Mouse (Mus musculus) MEL (cell line): ENCODE results near the gene Jmjd1c. TPM values are rescaled to one million over a fixed set of nuclear protein-coding genes. Genes with fewer than 3 reads are reported as not detected.

Experiments
- DNase-seq: peaks from one replicate; pipeline ENCODE4 v3.0.0; 2011; ENCODE audit warnings: low read depth, low spot score
- H3K27ac ChIP-seq: 2 replicates; pipeline ENCODE4 v1.5.1; 2012; ENCODE audit warnings: low read depth, mild to moderate bottlenecking, control low read depth, low read length, moderate library complexity; ENCODE audit not compliant: control insufficient read depth
- H3K27me3 ChIP-seq, 2 experiments: fragments of 150-350 bp in 1 of 2; sonication (generic) in 1 of 2; 2 replicates each; pipeline ENCODE4 v1.6.1; 2012; ENCODE audit warnings: low read length in 2 of 2, mild to moderate bottlenecking in 2 of 2, improper control_type of control experiment in 1 of 2, moderate library complexity in 1 of 2; ENCODE audit not compliant: insufficient read depth in 2 of 2, control insufficient read depth in 1 of 2
- H3K36me3 ChIP-seq, 2 experiments: 2 replicates each; pipeline ENCODE4 v1.6.1; 2012 to 2014; ENCODE audit warnings: low read length in 2 of 2, improper control_type of control experiment in 1 of 2, inconsistent platforms in 1 of 2, mild to moderate bottlenecking in 1 of 2; ENCODE audit not compliant: insufficient read depth in 2 of 2, control insufficient read depth in 1 of 2
- H3K4me1 ChIP-seq, 2 experiments: fragments of 150-350 bp in 1 of 2; sonication (generic) in 1 of 2; 2 replicates each; pipeline ENCODE4 v1.6.1; 2012; ENCODE audit warnings: low read length in 2 of 2, improper control_type of control experiment in 1 of 2, mild to moderate bottlenecking in 1 of 2; ENCODE audit not compliant: insufficient read depth in 2 of 2, control insufficient read depth in 1 of 2
- H3K4me3 ChIP-seq, 2 experiments: fragments of 150-350 bp in 1 of 2; sonication (generic) in 1 of 2; 2 replicates each; pipeline ENCODE4 v1.5.1; 2012; ENCODE audit warnings: low read depth in 2 of 2, low read length in 2 of 2, mild to moderate bottlenecking in 2 of 2, moderate library complexity in 2 of 2, control low read depth in 1 of 2, improper control_type of control experiment in 1 of 2; ENCODE audit not compliant: control insufficient read depth in 1 of 2, insufficient read depth in 1 of 2
- H3K79me2 ChIP-seq: 2 replicates; pipeline ENCODE4 v1.6.1; 2012; ENCODE audit warnings: mild to moderate bottlenecking, low read length, moderate library complexity; ENCODE audit not compliant: control insufficient read depth, poor library complexity, insufficient read depth
- H3K9ac ChIP-seq: 2 replicates; pipeline ENCODE4 v1.6.1; 2012; ENCODE audit warnings: low read depth, mild to moderate bottlenecking, control low read depth, low read length, moderate library complexity; ENCODE audit not compliant: control insufficient read depth, poor library complexity, severe bottlenecking
- H3K9me3 ChIP-seq: fragments of 150-350 bp; sonication (generic); replicated peaks from 2 replicates; pipeline ENCODE4 v1.6.1; 2012; ENCODE audit warnings: mild to moderate bottlenecking, low read length, improper control_type of control experiment, moderate library complexity; ENCODE audit not compliant: insufficient read depth
- BHLHE40 ChIP-seq: IDR thresholded peaks from 2 replicates; pipeline ENCODE4 v1.6.1; 2012; ENCODE audit warnings: low read depth, mild to moderate bottlenecking, inconsistent platforms, low read length, improper control_type of control experiment, borderline replicate concordance
- CHD1 ChIP-seq: IDR thresholded peaks from 2 replicates; pipeline ENCODE4 v1.6.1; 2012; ENCODE audit warnings: low read depth, mild to moderate bottlenecking, inconsistent platforms, low read length, improper control_type of control experiment
- CTCF ChIP-seq, 3 experiments: IDR thresholded peaks in 2 of 3; conservative IDR thresholded peaks in 1 of 3; 2 replicates each; pipeline ENCODE4 v1.5.1; 2011 to 2012; ENCODE audit warnings: low read length in 3 of 3, low read depth in 2 of 3, mild to moderate bottlenecking in 2 of 3, improper control_type of control experiment in 1 of 3, inconsistent platforms in 1 of 3, mixed read lengths in 1 of 3, moderate library complexity in 1 of 3; ENCODE audit not compliant: control insufficient read depth in 1 of 3, insufficient read depth in 1 of 3, poor library complexity in 1 of 3, severe bottlenecking in 1 of 3
- E2F4 ChIP-seq: IDR thresholded peaks from 2 replicates; pipeline ENCODE4 v1.6.1; 2011; ENCODE audit warnings: low read depth, low read length, improper control_type of control experiment, borderline replicate concordance
- EP300 ChIP-seq, 2 experiments: IDR thresholded peaks; 2 replicates each; pipeline ENCODE4 v1.6.1; 2011; ENCODE audit warnings: improper control_type of control experiment in 2 of 2, low read length in 2 of 2, low read depth in 1 of 2, mild to moderate bottlenecking in 1 of 2
- GABPA ChIP-seq: IDR thresholded peaks from 2 replicates; pipeline ENCODE4 v1.6.1; 2012; ENCODE audit warnings: low read depth, mild to moderate bottlenecking, inconsistent platforms, low read length, improper control_type of control experiment, moderate library complexity
- GATA1 ChIP-seq: IDR thresholded peaks from 2 replicates; pipeline ENCODE4 v1.6.1; 2011; ENCODE audit warnings: low read depth, low read length, improper control_type of control experiment
- HCFC1 ChIP-seq: IDR thresholded peaks from 2 replicates; pipeline ENCODE4 v1.6.1; 2012; ENCODE audit warnings: low read depth, mild to moderate bottlenecking, inconsistent platforms, low read length, improper control_type of control experiment, moderate library complexity
- KAT2A ChIP-seq: conservative IDR thresholded peaks from 2 replicates; pipeline ENCODE4 v1.6.1; 2012; ENCODE audit warnings: low read depth, low read length, improper control_type of control experiment, inconsistent platforms
- MEF2A ChIP-seq: IDR thresholded peaks from 2 replicates; pipeline ENCODE4 v1.6.1; 2014; ENCODE audit warnings: low read depth, mild to moderate bottlenecking, inconsistent platforms, low read length, improper control_type of control experiment; ENCODE audit not compliant: poor library complexity, insufficient replicate concordance, severe bottlenecking; ENCODE audit errors: extremely low read depth
- MYC ChIP-seq: IDR thresholded peaks from 2 replicates; pipeline ENCODE4 v1.6.1; 2011; ENCODE audit warnings: low read depth, mild to moderate bottlenecking, low read length, improper control_type of control experiment, moderate library complexity
- NELFE ChIP-seq: IDR thresholded peaks from 2 replicates; pipeline ENCODE4 v1.6.1; 2011; ENCODE audit warnings: low read depth, low read length, improper control_type of control experiment
- POLR2A ChIP-seq, 2 experiments: IDR thresholded peaks; 2 replicates each; pipeline ENCODE4 v1.6.1; 2011 to 2012; ENCODE audit warnings: low read length in 2 of 2, mild to moderate bottlenecking in 2 of 2, control low read depth in 1 of 2, improper control_type of control experiment in 1 of 2, low read depth in 1 of 2, moderate library complexity in 1 of 2; ENCODE audit not compliant: control insufficient read depth in 1 of 2, insufficient read depth in 1 of 2, poor library complexity in 1 of 2
- POLR2AphosphoS2 ChIP-seq: IDR thresholded peaks from 2 replicates; pipeline ENCODE4 v1.6.1; 2011; ENCODE audit warnings: low read length, improper control_type of control experiment
- RAD21 ChIP-seq: IDR thresholded peaks from 2 replicates; pipeline ENCODE4 v1.6.1; 2011; ENCODE audit warnings: mild to moderate bottlenecking, low read depth, low read length, improper control_type of control experiment
- SMC3 ChIP-seq: IDR thresholded peaks from 2 replicates; pipeline ENCODE4 v1.6.1; 2011; ENCODE audit warnings: low read depth, low read length, improper control_type of control experiment
- TBP ChIP-seq: IDR thresholded peaks from 2 replicates; pipeline ENCODE4 v1.8.0; 2011; ENCODE audit warnings: low read depth, low read length, improper control_type of control experiment
- TCF12 ChIP-seq: IDR thresholded peaks from 2 replicates; pipeline ENCODE4 v1.6.1; 2014; ENCODE audit warnings: low read depth, mild to moderate bottlenecking, inconsistent platforms, low read length, improper control_type of control experiment, moderate library complexity
- USF2 ChIP-seq, 2 experiments: IDR thresholded peaks; 2 replicates each; pipeline ENCODE4 v1.6.1; 2011 to 2012; ENCODE audit warnings: improper control_type of control experiment in 2 of 2, low read length in 2 of 2, borderline replicate concordance in 1 of 2, inconsistent platforms in 1 of 2, low read depth in 1 of 2, mild to moderate bottlenecking in 1 of 2; ENCODE audit not compliant: insufficient read depth in 1 of 2
- ZC3H11A ChIP-seq: IDR thresholded peaks from 2 replicates; pipeline ENCODE4 v1.6.1; 2012; ENCODE audit warnings: low read depth, mild to moderate bottlenecking, inconsistent platforms, low read length, improper control_type of control experiment
- ZKSCAN1 ChIP-seq: IDR thresholded peaks from 2 replicates; pipeline ENCODE4 v1.6.1; 2012; ENCODE audit warnings: low read depth, mild to moderate bottlenecking, inconsistent platforms, low read length, improper control_type of control experiment, moderate library complexity
- ZNF384 ChIP-seq: IDR thresholded peaks from 2 replicates; pipeline ENCODE4 v1.6.1; 2012; ENCODE audit warnings: low read depth, mild to moderate bottlenecking, inconsistent platforms, low read length, improper control_type of control experiment
- polyA plus RNA-seq, 2 experiments: library from polyadenylated mRNA; stranded (reverse) in 1 of 2; unstranded in 1 of 2; fragments of >175 nt in 1 of 2; fragments of >200 nt in 1 of 2; gene quantifications; 2 replicates each; pipeline versions ENCODE4 v1.2.1 to v1.2.4; 2012; ENCODE audit warnings: low replicate concordance in 2 of 2, low read depth in 1 of 2; ENCODE audit not compliant: insufficient read length in 2 of 2, insufficient read depth in 1 of 2, missing spikeins in 1 of 2
- total RNA-seq: library from RNA; depleted of rRNA; stranded (reverse); fragments of 300-350 nt; gene quantifications from 2 replicates; pipeline ENCODE4 v1.2.3, GENCODE M21; 2012

Gene Jmjd1c
- total and polyA plus RNA-seq, 3 experiments: 10.6 to 62.3 (median 15.2) TPM

DNA sequence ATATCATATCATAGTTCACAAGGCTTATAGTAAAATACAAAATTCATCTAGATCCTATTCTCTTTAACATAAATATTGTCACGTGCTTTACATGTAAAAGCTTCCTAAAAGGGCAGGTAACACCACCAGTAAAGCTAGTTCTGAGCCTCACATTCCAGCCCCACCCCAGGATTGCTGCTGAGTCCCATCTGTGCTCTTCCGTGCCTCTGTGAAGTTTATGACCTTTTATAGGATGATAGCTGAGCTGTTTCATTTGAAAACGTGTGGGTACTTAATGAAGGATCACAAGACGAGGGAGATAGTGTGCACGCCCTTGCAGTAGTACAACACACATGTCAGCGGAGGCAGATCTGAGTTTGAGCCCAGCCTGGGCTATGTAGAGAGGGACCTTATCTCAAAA is 134.5 kb downstream of the Jmjd1c start:
- Histone ChIP-seq H3K4me1 (no peaks in the 10 kb centered on the region), H3K27me3 (no peaks in the 10 kb centered on the region), H3K27ac (no peak overlapping the region), H3K36me3 (peaks cover 0 to 34% of the 10 kb centered on the region in 2 experiments; a peak in 2 of 4 replicates), H3K9ac (no peak overlapping the region), H3K4me3 (no peak overlapping the region), H3K79me2 (no peaks in the 10 kb centered on the region; the same call in 1 of the 2 replicates), H3K9me3 (no peaks in the 10 kb centered on the region)
- no peak for DNase-seq
- TF ChIP-seq ZKSCAN1: no peak
- TF ChIP-seq SMC3: no peak
- TF ChIP-seq MYC: no peak
- no peak for TF ChIP-seq TCF12
- TF ChIP-seq POLR2AphosphoS2: no peak
- TF ChIP-seq ZNF384: no peak
- no peak for TF ChIP-seq USF2 (IDR thresholded peaks at IDR 0.05; ENCODE audit: borderline replicate concordance in 1 of 2, insufficient read depth in 1 of 2, low read depth in 1 of 2, low read length in 2 of 2)
- TF ChIP-seq GABPA: no peak
- no peak for TF ChIP-seq KAT2A
- TF ChIP-seq POLR2A (IDR thresholded peaks at IDR 0.05; ENCODE audit: control insufficient read depth in 1 of 2, insufficient read depth in 1 of 2, low read depth in 1 of 2, low read length in 2 of 2, poor library complexity in 1 of 2): no peak
- TF ChIP-seq HCFC1: no peak
- no peak for TF ChIP-seq BHLHE40
- no peak for TF ChIP-seq E2F4
- no peak for TF ChIP-seq MEF2A
- TF ChIP-seq TBP: no peak

DNA sequence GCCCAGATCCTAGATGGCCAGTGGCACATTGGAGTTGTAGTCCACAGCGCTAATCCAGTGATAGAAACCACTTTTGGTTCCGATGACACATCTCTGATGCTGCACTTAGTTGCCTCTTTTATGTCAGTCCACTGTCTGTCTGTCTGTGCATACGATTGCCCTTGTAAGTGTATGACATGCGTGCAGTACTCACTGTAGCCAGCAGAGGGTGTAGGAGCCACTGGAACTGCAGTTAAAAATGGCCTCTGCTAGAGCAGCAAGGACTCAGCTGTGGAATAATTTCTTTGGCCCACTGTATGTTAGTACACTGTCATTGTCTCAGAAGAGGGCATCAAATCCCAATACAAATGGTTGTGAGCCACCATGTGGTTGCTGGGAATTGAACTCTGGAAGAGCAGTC is 151.2 kb downstream of the Jmjd1c start:
- no peaks in the 10 kb centered on the region for H3K4me1 ChIP-seq
- H3K36me3 ChIP-seq: peaks cover 0 to 34% of the 10 kb centered on the region in 2 experiments; a peak in 2 of 4 replicates
- no peak overlapping the region for H3K9ac ChIP-seq
- H3K9me3 ChIP-seq: no peaks in the 10 kb centered on the region
- no peak for TF ChIP-seq NELFE
- TF ChIP-seq EP300 (IDR thresholded peaks at IDR 0.05; ENCODE audit: low read depth in 1 of 2, low read length in 2 of 2): no peak
- no peak for TF ChIP-seq POLR2AphosphoS2
- TF ChIP-seq RAD21: peak; percentile 71
- peak; percentile 69 to 95 (median 82) for TF ChIP-seq CTCF (IDR thresholded peaks at IDR 0.05 in 2 of 3, conservative IDR thresholded peaks at IDR 0.05 in 1 of 3; ENCODE audit: control insufficient read depth in 1 of 3, insufficient read depth in 1 of 3, low read depth in 2 of 3, low read length in 3 of 3, poor library complexity in 1 of 3, severe bottlenecking in 1 of 3)
- TF ChIP-seq CHD1: no peak
- TF ChIP-seq GATA1: no peak
- TF ChIP-seq ZC3H11A: peak; percentile 39
- TF ChIP-seq SMC3: peak; percentile 82
- no peak overlapping the region for H3K4me3 ChIP-seq
- H3K27me3 ChIP-seq: no peaks in the 10 kb centered on the region
- peak; percentile 79 for DNase-seq
- H3K79me2 ChIP-seq: no peaks in the 10 kb centered on the region
- no peak overlapping the region for H3K27ac ChIP-seq
